Mouse (Mus musculus) kidney, embryonic 15.5 days (tissue): ENCODE measurements at regions not wholly inside any gene's neighbourhood (a gene's known extent, or its start where the extent isn't known, plus 50 kb on each side); places are given as distances from the start of the nearest gene placed in this dataset.
"Not testable (repeated sequence)": the region's sequence is repeated elsewhere in the genome, so short reads cannot be mapped to it uniquely, and the experiment has no call there.

Source experiments
- ATAC-seq: fragments of 200-750 bp; cut with Nextera tagmentation; replicated peaks from 2 replicates; pipeline ENCODE4 v1.8.0; 2017; ENCODE audit warnings: moderate TSS enrichment; ENCODE audit not compliant: low FRiP score
- H3K27ac ChIP-seq: fragments of 300-500 bp; sonication (generic); 2 replicates; pipeline ENCODE4 v1.5.1; 2015; ENCODE audit warnings: mild to moderate bottlenecking, inconsistent platforms
- H3K27me3 ChIP-seq: fragments of 300-500 bp; sonication (generic); 2 replicates; pipeline ENCODE4 v1.6.1; 2015; ENCODE audit warnings: inconsistent platforms
- H3K36me3 ChIP-seq: fragments of 300-500 bp; sonication (generic); 2 replicates; pipeline ENCODE4 v1.6.1; 2015; ENCODE audit warnings: inconsistent platforms
- H3K4me1 ChIP-seq: fragments of 300-500 bp; sonication (generic); 2 replicates; pipeline ENCODE4 v1.6.1; 2015; ENCODE audit warnings: inconsistent platforms
- H3K4me2 ChIP-seq: fragments of 300-500 bp; sonication (generic); 2 replicates; pipeline ENCODE4 v1.6.1; 2015; ENCODE audit warnings: moderate library complexity, mild to moderate bottlenecking, inconsistent platforms
- H3K4me3 ChIP-seq: fragments of 300-500 bp; sonication (generic); replicated peaks from 2 replicates; pipeline ENCODE4 v1.5.1; 2015; ENCODE audit warnings: mild to moderate bottlenecking, inconsistent platforms
- H3K9ac ChIP-seq: fragments of 300-500 bp; sonication (generic); 2 replicates; pipeline ENCODE4 v1.6.1; 2015; ENCODE audit warnings: mild to moderate bottlenecking, inconsistent platforms
- H3K9me3 ChIP-seq: fragments of 300-500 bp; sonication (generic); replicated peaks from 2 replicates; pipeline ENCODE4 v1.6.1; 2016; ENCODE audit warnings: inconsistent platforms
- WGBS: fragments of 180-500 bp; shearing (Covaris S2); methylation state at CpG from one replicate; pipeline ENCODE4 v1.1.7; 2015; ENCODE audit warnings: mixed read lengths; 5-methylcytosine and 5-hydroxymethylcytosine counted together

DNA sequence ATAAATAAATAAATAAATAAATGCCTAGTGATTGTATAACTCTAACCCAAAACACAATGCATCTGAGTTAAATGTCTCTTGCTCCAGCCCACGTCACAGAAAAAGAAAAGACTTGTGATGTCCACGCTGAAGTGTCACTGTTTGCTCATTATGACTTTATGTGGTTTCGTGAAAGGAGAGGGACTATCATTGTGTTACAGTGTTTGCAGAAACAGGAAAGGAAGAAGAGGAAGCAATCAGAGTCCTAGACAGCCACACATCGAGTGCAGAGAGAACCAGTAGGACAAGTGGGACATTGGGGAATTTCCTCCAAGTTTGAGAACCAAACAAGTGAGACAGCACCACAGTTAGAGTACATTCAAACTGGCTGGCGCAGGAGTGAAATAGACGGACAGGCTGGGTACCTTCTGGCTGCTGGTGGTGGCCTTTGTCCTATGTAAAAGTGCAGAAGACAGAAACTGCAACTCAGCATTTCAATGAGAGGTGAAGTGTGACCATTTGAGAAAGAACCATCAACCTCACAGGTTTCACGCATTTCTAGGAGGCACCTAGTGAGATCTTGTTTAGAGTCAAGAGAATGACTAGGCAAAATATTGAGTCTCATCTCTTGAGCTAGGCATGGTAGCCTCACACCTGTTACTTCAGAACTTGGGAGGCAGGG lies 59.6 kb downstream of the Fasl start:
- Histone ChIP-seq H3K4me3 (no peak overlapping the region), H3K27me3 (no peaks in the 10 kb centered on the region), H3K36me3 (no peaks in the 10 kb centered on the region), H3K4me1 (0 out of 2 replicates have a peak, but pooled peaks cover 2% of the 10 kb centered on the region), H3K4me2 (no peak overlapping the region), H3K9me3 (no peaks in the 10 kb centered on the region), H3K9ac (no peak overlapping the region), H3K27ac (no peak overlapping the region)
- no peak for ATAC-seq
- WGBS, result 80% methylated on average over 7 of the region's 7 CpGs

- not testable (repeated sequence) for H3K27ac ChIP-seq, H3K9me3 ChIP-seq, H3K9ac ChIP-seq, H3K27me3 ChIP-seq, ATAC-seq, H3K4me3 ChIP-seq, H3K4me2 ChIP-seq, H3K36me3 ChIP-seq, H3K4me1 ChIP-seq
- WGBS, result 87% methylated on average over 14 of the region's 27 CpGs
Observed at GRCm38 (mm10) chr1:161727357-161727756, 60.9 kb downstream of the Fasl start.

DNA sequence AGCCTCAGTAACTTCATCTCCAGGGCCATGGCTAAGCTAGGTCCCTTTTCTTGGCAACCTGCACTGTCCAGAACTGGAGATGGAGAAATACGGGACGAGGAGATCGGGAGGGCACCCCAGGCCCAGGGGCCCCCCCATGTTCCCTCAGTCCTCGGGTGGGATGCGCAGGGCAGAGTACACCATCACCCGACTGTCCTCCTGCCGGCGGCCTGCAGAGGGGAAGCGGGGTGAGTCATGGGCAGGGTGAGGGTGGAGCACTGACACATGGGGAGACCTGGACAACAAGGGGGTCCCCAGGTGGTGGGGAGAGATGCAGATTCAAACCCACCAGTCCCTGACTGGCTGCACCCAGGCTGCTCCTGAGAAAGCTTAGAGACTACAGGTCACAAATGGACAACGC lies 62.2 kb downstream of the Fasl start:
- H3K27ac ChIP-seq, H3K27me3 ChIP-seq, H3K4me1 ChIP-seq, H3K36me3 ChIP-seq, H3K9me3 ChIP-seq, H3K4me2 ChIP-seq, H3K9ac ChIP-seq, H3K4me3 ChIP-seq: not testable (repeated sequence)
- 100% methylated on average over 1 of the region's 10 CpGs for WGBS
- ATAC-seq, result peak; percentile 73

DNA sequence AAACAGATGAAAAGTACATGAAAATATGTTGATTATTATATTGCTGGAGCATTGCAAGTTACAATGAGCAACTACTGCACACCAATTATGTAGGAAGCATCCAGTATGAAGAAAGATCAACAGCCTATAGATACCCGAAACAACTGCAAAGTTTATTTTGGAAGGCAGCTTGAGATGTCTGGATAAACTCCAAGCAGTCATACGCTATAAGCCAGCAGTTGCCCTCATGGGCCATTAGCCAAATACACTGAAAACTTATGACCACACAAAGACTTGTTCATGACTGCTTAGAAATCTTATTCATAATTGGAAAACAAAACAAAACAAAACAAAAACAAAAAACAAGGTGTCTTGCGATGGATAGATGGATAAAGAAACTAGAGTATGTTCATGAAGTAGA lies 68.4 kb downstream of the Fasl start:
- WGBS, result 51% methylated on average over 3 of the region's 3 CpGs

GRCm38 (mm10) chr1:161718254-161718653 lies 70.0 kb downstream of the Fasl start:
- H3K36me3 ChIP-seq, result no peaks in the 10 kb centered on the region
- ATAC-seq, result peak; percentile 95
- H3K27me3 ChIP-seq, result no peaks in the 10 kb centered on the region
- H3K4me1 ChIP-seq, result peaks cover 8% of the 10 kb centered on the region; the same call in 1 of the 2 replicates
- no peak overlapping the region for H3K4me2 ChIP-seq
- H3K9me3 ChIP-seq, result no peaks in the 10 kb centered on the region
- H3K4me3 ChIP-seq, result no peak overlapping the region
- WGBS, result 10% methylated on average over 5 of the region's 5 CpGs
- H3K27ac ChIP-seq, result no peak overlapping the region
- no peak overlapping the region for H3K9ac ChIP-seq

More for the DNA sequence above, 68.4 kb downstream of the Fasl start:
- Histone ChIP-seq H3K4me2 (no peak overlapping the region), H3K27me3 (no peaks in the 10 kb centered on the region), H3K27ac (no peak overlapping the region), H3K36me3 (no peaks in the 10 kb centered on the region), H3K4me3 (no peak overlapping the region), H3K9ac (no peak overlapping the region), H3K9me3 (no peaks in the 10 kb centered on the region), H3K4me1 (peaks cover 8% of the 10 kb centered on the region; the same call in 1 of the 2 replicates)
- ATAC-seq, result no peak

GRCm38 (mm10) chr1:161712918-161713317 lies 75.4 kb downstream of the Fasl start:
- Histone ChIP-seq H3K36me3 (no peaks in the 10 kb centered on the region), H3K4me1 (peaks cover 9% of the 10 kb centered on the region; the same call in 1 of the 2 replicates), H3K27me3 (peaks cover 3% of the 10 kb centered on the region; the same call in 1 of the 2 replicates), H3K4me3 (no peak overlapping the region), H3K9me3 (no peaks in the 10 kb centered on the region), H3K27ac (no peak overlapping the region), H3K4me2 (0 out of 2 replicates have a peak overlapping the region, but pooled peaks have one; percentile 24), H3K9ac (no peak overlapping the region)
- 42% methylated on average over 10 of the region's 10 CpGs for WGBS
- no peak; the same call in 1 of the 2 replicates for ATAC-seq

- Histone ChIP-seq H3K4me1 (peaks cover 5% of the 10 kb centered on the region; the same call in 1 of the 2 replicates), H3K27me3 (peaks cover 3% of the 10 kb centered on the region; the same call in 1 of the 2 replicates), H3K9ac (no peak overlapping the region), H3K27ac (no peak overlapping the region), H3K4me2 (no peak overlapping the region), H3K36me3 (no peaks in the 10 kb centered on the region), H3K4me3 (no peak overlapping the region), H3K9me3 (no peaks in the 10 kb centered on the region)
- no peak for ATAC-seq
- 32% methylated on average over 3 of the region's 3 CpGs for WGBS
Observed at GRCm38 (mm10) chr1:161712283-161712682, 76.0 kb downstream of the Fasl start.

DNA sequence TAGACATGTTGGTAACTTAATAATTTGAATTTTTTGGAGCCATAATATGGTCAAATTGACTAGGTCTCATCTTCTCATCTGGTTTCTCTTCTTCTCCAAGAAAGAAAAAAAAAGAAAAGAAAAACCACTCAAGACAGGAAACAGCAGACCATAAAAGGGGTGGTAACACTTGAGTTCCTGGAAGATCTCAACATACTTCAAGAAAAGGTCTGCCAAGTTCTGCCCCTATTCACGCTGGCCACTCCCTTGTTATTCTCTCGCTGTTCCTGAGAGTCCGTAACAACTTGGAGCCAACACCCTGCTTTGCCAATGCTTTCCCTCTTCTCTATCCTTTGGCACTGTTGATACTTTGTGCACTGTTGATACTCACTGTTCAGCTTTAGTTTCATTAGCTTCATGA lies 81.2 kb downstream of the Fasl start:
- Histone ChIP-seq H3K9me3 (no peaks in the 10 kb centered on the region), H3K36me3 (no peaks in the 10 kb centered on the region), H3K4me2 (no peak overlapping the region), H3K27ac (no peak overlapping the region), H3K4me3 (no peak overlapping the region), H3K9ac (no peak overlapping the region), H3K27me3 (peaks cover 3% of the 10 kb centered on the region; the same call in 1 of the 2 replicates), H3K4me1 (no peaks in the 10 kb centered on the region)
- no peak for ATAC-seq
- 75% methylated on average over 3 of the region's 3 CpGs for WGBS

DNA sequence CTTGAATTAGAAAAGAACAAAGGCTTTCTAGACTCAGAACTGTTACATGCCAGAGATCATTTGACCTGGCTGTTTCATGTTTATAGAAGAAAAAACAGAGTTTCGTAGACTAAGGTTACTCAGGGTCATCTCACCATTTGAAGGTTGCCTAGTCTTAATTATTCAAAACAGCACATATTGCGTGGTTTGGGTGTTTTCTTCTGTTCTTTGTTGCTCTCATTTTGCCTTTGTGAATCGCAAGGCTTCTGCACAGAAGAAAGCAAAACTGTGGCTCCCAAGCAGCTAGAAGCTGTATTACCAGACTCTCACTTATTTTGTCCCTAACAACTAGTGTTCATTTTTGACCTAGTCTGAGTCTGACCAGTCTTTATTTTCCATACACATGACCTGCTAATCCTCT lies 83.3 kb downstream of the Fasl start:
- Histone ChIP-seq H3K4me2 (no peak overlapping the region), H3K9me3 (no peaks in the 10 kb centered on the region), H3K27ac (no peak overlapping the region), H3K4me3 (no peak overlapping the region), H3K36me3 (no peaks in the 10 kb centered on the region), H3K27me3 (peaks cover 3% of the 10 kb centered on the region; the same call in 1 of the 2 replicates), H3K4me1 (no peaks in the 10 kb centered on the region), H3K9ac (no peak overlapping the region)
- ATAC-seq, result no peak
- 72% methylated on average over 3 of the region's 3 CpGs for WGBS

- no peak overlapping the region for H3K27ac ChIP-seq
- ATAC-seq, result no peak
- no peak overlapping the region for H3K4me2 ChIP-seq
- no peaks in the 10 kb centered on the region for H3K36me3 ChIP-seq
- WGBS, result 58% methylated on average over 3 of the region's 3 CpGs
- H3K9me3 ChIP-seq, result no peaks in the 10 kb centered on the region
- H3K27me3 ChIP-seq, result peaks cover 3% of the 10 kb centered on the region; the same call in 1 of the 2 replicates
- no peak overlapping the region for H3K4me3 ChIP-seq
- H3K9ac ChIP-seq, result no peak overlapping the region
- no peaks in the 10 kb centered on the region for H3K4me1 ChIP-seq
Observed at GRCm38 (mm10) chr1:161704527-161704926, 83.8 kb downstream of the Fasl start.

GRCm38 (mm10) chr1:161695886-161696285 lies 92.4 kb downstream of the Fasl start:
- Histone ChIP-seq H3K27me3 (0 out of 2 replicates have a peak, but pooled peaks cover 13% of the 10 kb centered on the region), H3K36me3 (no peaks in the 10 kb centered on the region), H3K4me3 (no peak overlapping the region), H3K4me1 (no peaks in the 10 kb centered on the region), H3K9me3 (no peaks in the 10 kb centered on the region), H3K9ac (no peak overlapping the region), H3K27ac (no peak overlapping the region), H3K4me2 (no peak overlapping the region)
- no peak for ATAC-seq
- 38% methylated on average over 5 of the region's 5 CpGs for WGBS

- Histone ChIP-seq H3K9ac (no peak overlapping the region), H3K4me1 (peaks cover 13% of the 10 kb centered on the region), H3K27ac (no peak overlapping the region), H3K4me3 (no peak overlapping the region), H3K4me2 (no peak overlapping the region), H3K27me3 (0 out of 2 replicates have a peak, but pooled peaks cover 13% of the 10 kb centered on the region), H3K9me3 (no peaks in the 10 kb centered on the region), H3K36me3 (no peaks in the 10 kb centered on the region)
- 44% methylated on average over 6 of the region's 6 CpGs for WGBS
- no peak; the same call in 1 of the 2 replicates for ATAC-seq
Observed at GRCm38 (mm10) chr1:161693768-161694160, 94.5 kb downstream of the Fasl start.
